Mouse (Mus musculus) erythroblast, adult 5-6 weeks (primary cell): ENCODE results near the gene Foxr2. TPM values are rescaled to one million over a fixed set of nuclear protein-coding genes. Genes with fewer than 3 reads are reported as not detected.

ENCODE experiments used
- ATAC-seq: replicated peaks from 2 replicates; pipeline ENCODE4 v1.8.0; 2016; ENCODE audit warnings: moderate number of reproducible peaks, mild to moderate bottlenecking, moderate TSS enrichment, inconsistent platforms; ENCODE audit not compliant: poor library complexity, low FRiP score, severe bottlenecking
- total RNA-seq, 2 experiments: library from RNA; stranded (forward) in 1 of 2; stranded (reverse) in 1 of 2; fragments of 150-400 nt in 1 of 2; fragments of 200-764, 138-1000 nt in 1 of 2; gene quantifications; 2 replicates each; pipeline versions ENCODE4 v1.2.3 to v1.2.4; 2015 to 2017; ENCODE audit warnings: low replicate concordance in 2 of 2

Foxr2 gene
- total RNA-seq (2015; ENCODE audit: low replicate concordance): not detected in 2 replicates
- not detected in 2 replicates for total RNA-seq (2017; ENCODE audit: low replicate concordance)

DNA sequence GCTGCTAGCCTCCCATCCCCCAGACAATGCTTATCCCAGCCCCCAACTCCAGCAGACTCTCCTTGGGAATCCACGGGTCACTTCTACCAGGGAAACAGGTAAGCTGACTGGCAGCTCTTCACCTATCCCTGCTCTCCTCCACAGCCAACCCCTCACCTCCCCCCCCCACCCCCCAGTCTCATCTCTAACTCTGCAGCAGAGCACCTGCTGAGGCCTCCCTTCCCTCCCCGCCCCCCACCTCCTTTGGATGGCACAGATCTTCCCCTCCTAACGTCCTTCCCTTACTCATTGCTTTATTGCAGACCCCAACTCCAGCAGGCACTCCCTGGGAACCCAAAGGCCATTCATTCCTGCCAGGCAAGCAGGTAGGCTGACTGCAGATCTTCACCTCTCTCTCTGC is at the start of gene Foxr2:
Gene Foxr2 (plus strand): TSS at position 301 of the 400 bp plus-strand sequence.
- no peak for ATAC-seq

DNA sequence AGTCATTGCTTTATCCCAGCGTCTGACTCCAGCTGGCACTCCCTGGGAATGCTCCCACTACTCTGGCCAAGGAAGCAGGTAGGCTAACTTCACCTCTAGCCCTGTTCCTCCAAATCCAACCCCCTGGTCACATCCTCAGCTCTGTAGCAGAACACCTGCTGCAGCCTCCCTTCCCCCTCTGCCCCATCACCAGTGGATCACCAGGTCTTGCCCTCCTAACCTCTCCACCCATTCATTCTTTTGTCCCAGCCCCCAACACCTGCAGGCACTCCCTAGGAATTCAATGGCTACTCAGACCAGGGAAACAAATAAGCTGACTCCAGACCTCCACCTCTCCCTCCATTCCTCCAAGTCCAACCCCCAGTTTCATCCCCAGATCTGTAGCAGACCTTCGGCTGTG is 427 bp downstream of the Foxr2 start:
- ATAC-seq: no peak

DNA sequence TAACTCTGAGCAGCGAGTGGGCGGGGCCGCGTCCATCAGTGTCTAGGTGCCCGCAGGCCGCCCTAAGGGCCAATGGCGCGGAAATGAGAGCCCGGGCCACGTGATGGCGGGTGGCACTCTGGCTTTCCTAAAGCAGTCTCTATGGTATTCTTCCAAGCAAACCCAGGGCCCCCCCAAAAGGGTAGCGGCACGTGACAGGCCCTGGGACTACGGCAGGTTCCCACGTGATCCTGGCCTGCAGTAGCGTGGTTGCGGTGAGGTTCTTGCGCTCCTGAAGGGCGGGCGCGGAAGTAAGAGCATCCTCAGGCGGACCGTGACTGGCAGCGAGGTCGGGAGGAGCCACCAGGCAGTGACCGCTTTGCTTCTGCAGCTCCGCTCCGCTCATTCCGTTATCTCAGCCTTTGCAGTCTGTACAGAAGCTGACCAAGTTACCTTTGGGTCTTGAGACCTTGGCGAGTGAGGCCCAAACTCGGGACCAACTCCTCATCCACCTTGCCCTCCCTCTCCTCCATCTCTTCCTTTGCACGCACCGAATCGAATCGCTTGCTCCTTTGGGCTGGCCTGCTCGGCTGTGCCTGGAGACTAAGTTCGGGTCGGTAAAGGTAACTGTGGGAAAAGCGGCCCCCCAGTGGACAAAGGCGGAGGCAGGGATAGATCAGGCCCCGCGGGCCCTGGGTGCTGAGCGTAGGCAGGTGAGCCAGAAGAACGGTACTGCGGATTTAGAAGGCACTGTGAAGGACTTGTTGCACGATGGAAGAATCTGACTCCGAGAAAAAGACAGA is 21.3 kb downstream of the Foxr2 start, which contains the start of gene Rragb:
Gene Rragb (plus strand): TSS at position 248 of the 782 bp plus-strand sequence.
- peak; percentile 88 for ATAC-seq

DNA sequence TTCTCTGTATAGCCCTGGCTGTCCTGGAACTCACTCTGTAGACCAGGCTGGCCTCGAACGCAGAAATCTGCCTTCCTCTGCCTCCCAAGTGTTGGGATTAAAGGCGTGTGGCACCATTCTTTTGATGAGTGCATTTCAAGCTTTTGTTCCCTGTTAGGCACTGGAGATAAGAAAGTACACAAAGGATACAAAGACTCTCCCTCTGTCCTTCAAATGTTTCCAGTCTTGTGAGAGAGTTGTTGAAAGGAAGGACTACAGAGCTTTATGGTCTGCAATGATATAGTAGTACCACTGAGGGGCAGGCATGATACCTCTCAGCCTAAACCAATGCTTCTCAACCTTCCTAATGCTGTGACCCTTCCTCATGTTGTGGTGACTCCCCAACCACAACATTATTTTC is 24.1 kb downstream of the Foxr2 start:
- no peak for ATAC-seq

DNA sequence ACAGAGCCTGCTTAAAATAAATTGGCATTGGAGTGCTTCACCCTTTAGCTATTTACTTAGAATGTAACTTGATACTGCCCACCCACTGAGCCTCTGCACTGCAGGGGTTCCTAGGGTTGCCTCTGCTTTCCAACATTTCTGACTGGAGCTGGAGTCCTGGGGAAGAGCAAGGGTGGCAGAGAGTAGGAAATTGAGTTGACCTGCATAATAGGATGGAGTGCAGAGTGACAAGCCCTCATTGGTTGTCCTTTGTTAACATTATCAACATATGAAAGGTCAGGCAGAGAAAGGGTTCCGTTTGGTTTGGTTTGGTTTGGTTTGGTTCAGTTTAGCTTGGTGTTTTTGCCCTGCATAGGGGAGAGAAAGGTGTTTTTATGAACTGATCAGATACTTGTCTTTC is 33.2 kb downstream of the Foxr2 start:
- ATAC-seq: no peak

DNA sequence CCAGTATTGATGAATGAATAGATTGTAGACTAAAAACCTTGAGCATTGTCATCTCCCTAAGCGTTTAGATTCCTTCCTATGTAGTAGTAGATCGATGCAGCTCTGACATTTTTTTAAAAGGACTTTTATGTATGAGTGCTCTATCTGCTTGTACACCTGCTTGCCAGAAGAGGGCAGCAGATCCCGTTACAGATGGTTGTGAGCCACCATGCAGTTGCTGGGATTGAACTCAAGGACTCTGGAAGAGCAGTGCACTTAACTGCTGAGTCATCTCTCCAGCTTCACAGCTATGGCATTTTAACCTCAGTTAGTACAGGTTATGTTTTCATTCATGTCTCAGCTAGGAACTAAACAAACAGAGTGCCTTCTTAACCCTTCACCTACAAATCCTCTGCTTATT is 36.7 kb downstream of the Foxr2 start:
- ATAC-seq: no peak

DNA sequence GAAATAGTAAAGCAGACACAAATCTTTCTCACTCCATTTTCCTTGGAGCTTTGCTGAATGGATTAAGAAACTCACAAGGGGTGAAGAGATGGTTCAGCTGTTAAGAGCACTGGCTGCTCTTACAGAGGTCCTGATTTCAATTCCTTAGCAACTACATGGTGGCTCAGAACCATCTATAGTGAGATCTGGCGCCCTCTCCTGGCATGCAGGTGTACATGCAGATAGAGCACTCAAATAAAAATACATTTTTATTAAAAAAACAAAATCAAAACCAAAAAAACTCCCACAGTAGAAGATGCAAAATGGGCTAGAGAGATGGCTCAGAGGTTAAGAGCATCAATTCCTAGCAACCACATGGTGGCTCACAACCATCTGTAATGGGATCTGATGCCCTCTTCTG is 56.2 kb downstream of the Foxr2 start:
- no peak for ATAC-seq

DNA sequence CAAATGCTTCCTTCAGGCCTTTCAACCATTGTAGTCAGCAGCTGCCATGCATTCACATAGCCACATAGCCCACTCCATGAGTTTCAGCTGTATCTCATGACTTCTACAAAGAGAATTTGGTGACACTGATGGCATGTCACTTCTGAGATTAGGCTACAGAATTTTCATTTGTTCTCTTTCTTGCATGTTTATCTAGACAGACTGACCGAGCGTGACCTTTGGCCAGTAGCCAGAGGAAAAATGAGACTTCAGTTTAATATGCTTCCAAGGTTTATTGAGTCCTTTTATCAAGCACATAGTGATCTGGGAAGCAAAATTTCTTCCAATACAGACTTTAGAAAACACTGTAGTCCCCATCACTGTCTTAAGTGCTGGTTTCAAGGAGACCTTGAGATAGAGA is 63.6 kb downstream of the Foxr2 start:
- ATAC-seq: no peak

Other genes with a start within 250 kb of the Foxr2 start
- gene Usp51, start 112.3 kb upstream of the Foxr2 start, total RNA-seq (2015; ENCODE audit: low replicate concordance): not detected in 2 replicates
- gene Usp51, start 112.3 kb upstream of the Foxr2 start, total RNA-seq (2017; ENCODE audit: low replicate concordance): not detected in 2 replicates
- gene Mageh1, start 81.2 kb upstream of the Foxr2 start, total RNA-seq (2015; ENCODE audit: low replicate concordance): not detected in 2 replicates
- not detected in 2 replicates for gene Mageh1, start 81.2 kb upstream of the Foxr2 start, total RNA-seq (2017; ENCODE audit: low replicate concordance)
- 0.38 TPM in 1 of 2 replicates, not detected in the other for gene Rragb, start 21.2 kb downstream of the Foxr2 start, total RNA-seq (2015; ENCODE audit: low replicate concordance)
- 0.56 TPM in 1 of 2 replicates, not detected in the other for gene Rragb, start 21.2 kb downstream of the Foxr2 start, total RNA-seq (2017; ENCODE audit: low replicate concordance)
- 0.19 TPM in 1 of 2 replicates, not detected in the other for gene Klf8, start 118.7 kb downstream of the Foxr2 start, total RNA-seq (2015; ENCODE audit: low replicate concordance)
- gene Klf8, start 118.7 kb downstream of the Foxr2 start, total RNA-seq (2017; ENCODE audit: low replicate concordance): 0.09 and 0.56 TPM in 2 replicates